Mouse (Mus musculus): ENCODE results near the gene Tmem216. TPM values are rescaled to one million over a fixed set of nuclear protein-coding genes. Genes with fewer than 3 reads are reported as not detected.
A peak's percentile ranks its signal among the peaks of the same experiment; 100 is the strongest.
"Not testable (repeated sequence)": the region's sequence is repeated elsewhere in the genome, so short reads cannot be mapped to it uniquely, and the experiment has no call there.

The Tmem216 gene
- total RNA-seq, 2 experiments from 2014 or later = 9.2 to 11.8 TPM

DNA sequence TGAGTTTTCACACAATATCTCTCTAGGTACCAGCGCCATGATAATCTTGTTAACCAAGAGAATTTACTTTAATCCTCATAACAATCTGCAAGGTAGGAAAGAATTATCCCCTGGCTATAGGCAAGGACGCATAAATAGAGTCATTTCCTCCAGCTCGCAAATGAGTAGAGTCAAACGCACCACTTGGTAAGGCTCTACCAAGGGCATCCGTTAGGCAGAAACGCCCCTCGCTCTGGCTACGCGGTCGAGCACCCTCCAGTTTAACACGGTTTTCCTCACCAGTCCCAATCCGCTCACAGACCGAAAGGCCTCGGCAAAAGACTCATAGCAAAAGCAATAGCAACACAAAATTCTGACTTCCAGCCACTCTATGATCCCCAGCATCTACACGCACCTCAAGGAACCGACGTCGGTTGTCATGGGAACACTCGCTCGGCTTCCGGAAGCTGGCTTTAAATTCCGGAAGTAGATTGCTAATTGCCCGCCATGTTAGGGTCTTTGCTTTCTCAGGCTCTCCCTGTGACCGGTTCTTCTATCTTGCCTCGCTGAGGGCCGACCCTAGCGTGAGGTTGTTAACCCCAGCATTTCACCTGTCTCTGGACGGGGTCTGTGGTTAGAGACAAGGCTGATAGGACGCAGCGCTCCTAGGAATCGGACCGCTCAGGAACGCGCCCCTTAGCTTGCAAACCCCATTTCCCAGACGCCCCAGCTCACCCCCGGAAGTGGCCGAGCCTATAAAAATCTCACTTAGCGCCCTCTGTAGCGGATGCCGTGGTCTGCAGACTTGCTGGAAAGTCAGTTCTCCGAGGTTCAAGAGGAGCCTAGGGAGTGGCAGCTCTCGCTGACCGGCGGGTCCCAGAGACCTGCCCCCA, 20.9 kb upstream of the Tmem216 start, which contains the start of the genes Cyb561a3 and Tmem138:
TSS of gene Cyb561a3 (plus strand) at position 483 of the 872 bp plus-strand sequence.
TSS of gene Tmem138 (minus strand) at position 673 of the 872 bp plus-strand sequence.
- ATAC-seq (replicated peaks; ENCODE audit: low FRiP score, poor library complexity, severe bottlenecking) = peak; percentile 94

DNA sequence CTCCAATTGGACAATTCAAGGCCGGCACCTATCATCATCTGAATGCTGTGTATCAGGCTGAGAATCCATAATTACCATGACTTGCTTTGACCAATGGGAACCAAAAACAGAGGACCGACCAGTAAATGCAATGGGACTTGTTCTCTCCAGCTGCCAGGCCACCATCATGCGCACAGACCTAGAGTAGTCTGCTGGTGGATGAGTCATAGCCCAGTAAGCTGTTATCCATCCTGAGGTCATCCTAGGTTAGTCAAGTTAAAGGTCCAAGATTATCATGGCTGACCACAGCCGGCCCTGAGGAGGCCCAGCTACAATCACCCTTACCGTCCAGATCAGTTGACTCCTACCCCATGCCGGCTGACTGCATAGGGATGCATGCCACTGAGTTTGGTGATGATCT, 13.6 kb upstream of the Tmem216 start:
- ATAC-seq (replicated peaks; ENCODE audit: low FRiP score, poor library complexity, severe bottlenecking) = no peak

DNA sequence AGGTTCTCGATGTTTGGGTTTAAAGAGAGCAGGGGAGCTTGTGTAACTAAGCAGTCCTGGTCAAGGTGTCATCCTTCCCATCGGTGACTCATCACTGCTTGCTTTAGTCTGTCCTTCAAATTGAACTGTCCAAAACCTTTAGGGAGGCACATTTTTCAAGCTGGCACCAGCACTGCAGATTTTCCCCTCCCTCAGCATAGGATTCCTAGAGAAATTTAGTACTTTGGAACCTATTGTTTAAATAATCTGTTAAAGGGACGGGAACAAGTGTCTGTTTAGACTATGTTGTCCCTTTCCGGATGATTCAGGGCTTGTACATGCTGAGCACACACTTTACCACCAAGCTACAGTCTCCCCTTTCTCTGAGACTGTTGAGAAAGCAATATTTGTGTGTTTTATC, 9.2 kb upstream of the Tmem216 start:
- ATAC-seq (replicated peaks; ENCODE audit: low FRiP score, poor library complexity, severe bottlenecking) = no peak

DNA sequence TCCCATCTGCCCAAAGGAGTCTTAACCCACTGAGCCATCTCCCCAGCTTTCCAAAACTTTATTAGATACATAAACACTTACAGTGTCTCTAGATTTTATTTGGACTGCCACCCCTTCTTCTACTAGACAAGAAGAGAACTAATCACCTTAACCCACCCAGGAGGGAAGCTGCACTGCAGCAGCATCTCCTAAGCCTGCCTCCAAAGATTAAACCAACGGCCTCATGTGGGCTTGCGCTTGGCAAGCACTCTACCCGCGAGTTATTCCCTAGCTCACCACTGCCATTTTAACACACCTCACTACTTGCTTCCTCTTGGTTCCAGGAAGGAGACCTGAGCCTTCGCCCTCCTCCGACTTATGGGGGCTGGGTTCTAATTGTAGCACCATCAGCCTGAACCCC, 8.2 kb upstream of the Tmem216 start:
- no peak for ATAC-seq (replicated peaks; ENCODE audit: low FRiP score, poor library complexity, severe bottlenecking)

DNA sequence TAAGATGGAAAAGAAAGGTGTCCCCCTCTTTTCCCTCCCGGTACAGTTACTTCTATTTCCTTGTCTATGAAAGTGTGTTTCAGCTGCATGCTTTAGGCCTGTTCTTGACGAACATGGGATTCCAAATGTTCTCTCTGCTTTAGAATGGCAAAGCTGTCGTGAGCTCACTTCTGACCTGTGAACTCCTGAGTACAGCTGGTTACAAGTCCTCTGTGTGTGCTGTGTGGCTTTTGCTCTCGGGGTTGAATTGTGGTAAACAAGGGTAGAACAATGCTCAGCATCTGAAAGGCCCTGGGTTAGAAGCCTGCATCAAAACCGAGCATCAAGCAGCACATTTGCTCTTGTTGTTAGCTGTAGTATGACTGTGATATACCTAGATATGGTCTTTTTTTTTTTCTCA, 6.3 kb upstream of the Tmem216 start:
- no peak for ATAC-seq (replicated peaks; ENCODE audit: low FRiP score, poor library complexity, severe bottlenecking)

DNA sequence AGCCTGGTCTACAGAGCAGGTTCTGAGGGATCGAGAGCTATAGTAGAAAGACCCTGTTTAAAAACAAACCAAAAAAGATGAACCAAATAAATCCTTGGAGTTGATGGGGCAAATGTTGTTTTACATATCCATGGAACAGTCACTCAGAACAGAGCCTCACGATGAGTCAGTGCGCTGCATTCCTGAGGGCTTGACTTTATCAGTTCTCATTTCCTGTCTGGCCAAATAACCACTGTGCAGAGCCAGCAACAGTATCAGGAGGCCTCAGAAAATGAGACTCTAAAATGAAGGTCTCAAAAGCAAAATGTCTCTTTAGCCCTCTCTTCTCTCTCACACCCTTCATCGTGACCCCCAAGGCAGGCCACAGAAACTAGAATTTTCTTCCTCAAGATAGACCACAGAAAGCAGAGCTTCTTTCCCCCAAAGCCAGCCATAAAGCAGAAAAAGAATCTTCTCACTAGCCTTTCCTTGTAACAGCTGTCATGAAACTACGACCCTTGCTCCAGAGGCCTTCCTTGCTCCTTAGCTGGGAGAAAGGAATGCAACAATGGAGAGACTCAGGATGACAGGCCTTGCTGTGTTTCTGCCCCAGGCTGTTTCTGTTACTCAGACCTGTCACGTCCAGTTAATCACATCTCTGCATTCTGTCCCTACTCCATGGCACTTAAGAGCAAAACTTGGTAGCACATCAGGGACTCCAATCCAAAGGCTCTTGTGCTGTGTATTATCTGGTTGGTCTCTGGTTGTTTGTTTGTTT, 5.7 kb upstream of the Tmem216 start:
- no peak for ATAC-seq (replicated peaks; ENCODE audit: low FRiP score, poor library complexity, severe bottlenecking)

DNA sequence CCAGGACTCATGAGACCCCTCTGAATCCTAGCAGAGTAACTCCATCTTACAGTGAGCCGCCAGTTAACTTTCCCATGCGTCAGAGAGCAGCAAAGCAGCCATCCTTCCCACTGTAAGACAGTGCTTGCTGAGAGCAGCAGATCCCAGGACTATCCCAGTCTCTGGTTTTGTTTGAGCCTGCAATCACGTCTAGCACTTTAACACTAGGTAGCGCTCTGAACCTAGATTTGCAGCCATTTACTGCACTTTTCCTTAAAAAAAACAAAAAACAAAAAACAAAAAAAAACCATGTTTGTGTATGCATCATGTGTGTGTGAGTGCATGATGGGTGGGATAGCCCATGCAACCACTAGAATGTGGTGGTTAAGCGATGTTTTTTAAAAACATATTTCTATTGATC, 4.1 kb upstream of the Tmem216 start:
- ATAC-seq (replicated peaks; ENCODE audit: low FRiP score, poor library complexity, severe bottlenecking) = no peak

DNA sequence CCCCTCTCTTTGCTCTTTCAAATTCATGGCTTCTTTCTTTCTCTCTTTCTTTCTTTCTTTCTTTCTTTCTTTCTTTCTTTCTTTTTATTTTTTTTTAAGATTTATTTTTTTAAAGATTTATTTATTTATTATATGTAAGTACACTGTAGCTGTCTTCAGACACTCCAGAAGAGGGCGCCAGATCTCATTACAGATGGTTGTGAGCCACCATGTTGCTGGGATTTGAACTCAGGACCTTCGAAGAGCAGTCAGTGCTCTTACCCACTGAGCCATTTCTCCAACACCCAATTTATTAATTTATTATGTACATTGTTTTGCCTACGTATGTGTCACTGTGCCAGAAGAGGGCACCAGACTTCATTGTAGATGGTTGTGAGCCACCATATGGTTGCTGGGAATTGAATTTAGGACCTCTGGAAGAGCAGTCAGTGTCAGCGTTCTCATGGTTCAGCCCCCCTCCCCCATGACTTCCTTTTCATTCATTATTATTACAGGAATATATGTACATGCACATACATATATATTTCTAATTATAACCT, 1.9 kb upstream of the Tmem216 start:
- not testable (repeated sequence) for ATAC-seq (replicated peaks; ENCODE audit: low FRiP score, poor library complexity, severe bottlenecking)

DNA sequence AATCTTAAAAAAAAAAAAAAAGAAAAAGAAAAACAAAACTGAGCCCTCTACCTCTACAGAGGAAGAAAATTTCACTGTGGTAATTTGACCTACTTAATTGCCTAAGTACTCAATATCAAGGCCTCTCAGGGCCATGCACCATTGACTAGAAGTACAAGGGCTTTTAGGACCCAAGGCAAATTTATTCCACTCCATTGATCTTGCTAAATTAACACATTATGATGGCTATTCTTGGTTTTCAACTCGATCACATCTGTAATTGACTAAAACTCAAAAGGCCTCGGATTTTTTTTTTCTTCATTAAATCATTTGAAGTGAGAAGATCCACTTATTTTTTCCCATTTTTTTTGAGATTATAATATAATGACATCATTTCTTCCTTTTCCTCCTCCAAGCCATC, 1.4 kb upstream of the Tmem216 start:
- ATAC-seq (replicated peaks; ENCODE audit: low FRiP score, poor library complexity, severe bottlenecking) = no peak

DNA sequence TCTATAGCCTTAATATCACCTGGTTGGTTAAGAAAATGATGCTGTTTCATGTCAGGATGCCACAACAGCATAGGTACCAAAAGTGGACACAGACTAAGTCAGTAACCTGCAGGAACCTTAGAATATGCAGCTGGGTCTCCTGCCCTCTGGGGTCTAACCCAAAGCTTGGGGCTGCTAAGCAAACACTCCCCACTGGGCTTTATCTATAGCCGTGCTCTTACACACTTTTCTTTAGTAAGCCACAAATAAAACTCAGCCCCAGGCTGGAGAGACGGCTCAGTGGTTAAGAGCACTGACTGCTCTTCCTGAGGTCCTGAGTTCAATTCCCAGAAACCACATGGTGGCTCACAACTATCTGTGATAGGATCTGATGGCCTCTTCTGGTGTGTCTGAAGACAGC, 963 bp upstream of the Tmem216 start:
- no peak for ATAC-seq (replicated peaks; ENCODE audit: low FRiP score, poor library complexity, severe bottlenecking)

DNA sequence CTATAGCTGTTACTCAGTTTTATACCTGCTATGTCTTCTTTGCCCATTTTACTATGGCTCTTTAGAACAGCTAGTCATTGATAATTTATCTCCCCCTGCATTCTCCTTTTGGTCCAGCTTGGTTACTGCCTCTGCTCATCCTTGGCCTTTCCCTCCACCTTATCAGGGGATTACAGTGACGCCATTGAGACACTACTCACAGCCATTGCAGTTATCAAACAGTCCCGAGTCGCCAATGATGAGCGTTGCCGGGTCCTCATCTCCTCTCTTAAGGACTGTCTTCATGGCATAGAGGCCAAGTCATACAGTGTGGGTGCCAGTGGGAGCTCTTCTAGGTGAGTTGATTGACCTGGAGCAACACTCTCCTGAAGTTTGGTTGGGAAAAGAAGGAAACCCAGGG, 16.6 kb downstream of the Tmem216 start:
- peak; percentile 70; the same call in 1 of the 2 replicates for ATAC-seq (replicated peaks; ENCODE audit: low FRiP score, poor library complexity, severe bottlenecking)

DNA sequence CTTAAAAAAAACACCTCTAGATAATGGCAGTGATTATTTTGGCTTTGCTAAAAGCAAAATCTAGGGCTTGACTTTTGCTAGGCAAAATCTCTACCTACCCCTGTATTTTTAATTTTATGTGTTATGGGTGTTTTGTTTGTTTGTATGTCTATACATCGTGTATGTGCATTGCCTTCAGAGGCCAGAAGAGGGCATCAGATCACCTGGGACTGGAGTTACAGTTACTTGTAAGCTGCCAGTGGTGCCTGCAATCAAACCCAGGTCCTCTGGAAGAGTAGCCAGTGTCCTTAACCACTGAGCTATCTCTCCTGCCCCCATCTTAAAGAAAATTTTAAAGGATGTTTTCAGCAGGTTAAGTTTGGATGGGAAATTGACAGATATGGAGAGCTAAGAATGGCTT, 26.0 kb downstream of the Tmem216 start:
- no peak for ATAC-seq (replicated peaks; ENCODE audit: low FRiP score, poor library complexity, severe bottlenecking)

DNA sequence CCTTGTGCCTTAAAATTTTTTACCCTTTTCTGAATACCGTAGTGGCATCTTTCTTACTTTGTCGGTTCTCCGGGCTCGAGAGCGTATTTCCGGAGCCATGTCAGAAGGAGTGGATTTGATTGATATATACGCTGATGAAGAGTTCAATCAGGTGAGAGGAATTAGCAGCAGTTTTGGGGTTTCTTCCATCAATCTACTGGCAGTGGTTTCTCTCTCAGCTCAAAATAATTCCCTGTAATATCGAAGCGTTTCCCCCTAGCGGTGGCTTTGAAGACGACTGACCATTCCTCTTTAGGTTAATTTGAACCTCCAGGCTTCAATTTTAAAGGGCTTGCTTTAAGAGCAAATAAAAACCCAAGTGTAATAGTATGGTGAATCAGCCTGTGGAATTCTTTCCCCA, 30.1 kb downstream of the Tmem216 start, which contains the start of gene Sdhaf2:
TSS of gene Sdhaf2 (minus strand) at position 233 of the 400 bp plus-strand sequence.
- peak; percentile 37; the same call in 1 of the 2 replicates for ATAC-seq (replicated peaks; ENCODE audit: low FRiP score, poor library complexity, severe bottlenecking)

DNA sequence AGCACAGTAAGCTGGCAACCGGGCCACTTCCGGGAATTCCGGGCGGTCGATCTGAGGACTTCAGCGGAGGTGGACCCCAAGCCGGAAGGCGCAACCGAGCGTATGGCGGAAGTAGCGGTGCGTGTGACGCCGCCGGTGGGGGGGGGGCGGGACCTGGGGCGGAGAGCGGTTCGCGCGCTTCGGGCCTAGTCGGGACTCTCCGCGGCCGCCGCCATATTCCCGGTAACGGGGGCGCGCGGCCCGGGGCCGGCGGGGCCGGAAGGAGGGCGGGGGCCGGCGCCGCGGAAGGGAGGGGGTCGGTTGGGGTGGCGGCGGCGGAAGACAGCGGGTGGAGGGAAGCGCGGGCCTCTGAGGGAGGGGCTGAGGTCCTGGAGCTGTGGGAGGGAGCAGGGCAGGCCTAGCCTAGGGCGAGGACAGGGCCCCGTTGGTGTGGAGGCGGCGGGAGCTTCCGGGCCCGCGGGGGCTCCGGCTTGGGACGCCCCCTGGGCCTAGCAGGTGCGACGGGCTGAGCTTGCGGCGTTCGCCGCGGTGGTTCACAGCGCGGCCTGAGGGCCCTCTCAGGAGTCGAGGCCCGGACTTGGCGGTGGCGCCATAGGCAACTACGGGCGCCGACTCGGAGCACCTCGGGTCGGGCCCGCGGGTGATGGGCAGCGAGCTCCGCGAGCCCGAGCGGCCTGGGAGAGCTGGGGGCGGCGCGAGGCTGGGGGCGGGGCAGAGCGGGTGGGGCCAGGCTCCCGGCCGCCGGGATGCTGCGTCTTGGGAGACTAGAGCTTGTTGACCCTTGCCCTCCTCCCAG, 30.7 kb downstream of the Tmem216 start, which contains the start of gene Cpsf7:
TSS of gene Cpsf7 (plus strand) at position 161 of the 796 bp plus-strand sequence.
- ATAC-seq (replicated peaks; ENCODE audit: low FRiP score, poor library complexity, severe bottlenecking) = peak; percentile 91

DNA sequence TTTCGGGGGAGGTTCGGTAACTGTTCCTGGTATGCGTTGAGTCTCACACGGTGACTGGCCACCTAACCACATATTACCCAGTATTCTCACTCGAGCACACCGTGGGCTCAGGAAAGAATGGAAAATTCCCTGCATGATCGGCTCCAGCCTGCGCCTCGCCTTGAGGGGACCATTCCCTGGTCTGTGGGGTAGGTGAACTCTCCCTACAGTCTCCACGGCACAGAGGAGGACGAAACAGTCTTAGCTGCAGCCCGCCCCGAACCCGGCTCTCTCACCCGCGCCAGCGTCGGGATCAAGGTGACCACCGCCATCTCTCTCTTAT, 31.3 kb downstream of the Tmem216 start:
- ATAC-seq (replicated peaks; ENCODE audit: low FRiP score, poor library complexity, severe bottlenecking) = peak; percentile 45; the same call in 1 of the 2 replicates

DNA sequence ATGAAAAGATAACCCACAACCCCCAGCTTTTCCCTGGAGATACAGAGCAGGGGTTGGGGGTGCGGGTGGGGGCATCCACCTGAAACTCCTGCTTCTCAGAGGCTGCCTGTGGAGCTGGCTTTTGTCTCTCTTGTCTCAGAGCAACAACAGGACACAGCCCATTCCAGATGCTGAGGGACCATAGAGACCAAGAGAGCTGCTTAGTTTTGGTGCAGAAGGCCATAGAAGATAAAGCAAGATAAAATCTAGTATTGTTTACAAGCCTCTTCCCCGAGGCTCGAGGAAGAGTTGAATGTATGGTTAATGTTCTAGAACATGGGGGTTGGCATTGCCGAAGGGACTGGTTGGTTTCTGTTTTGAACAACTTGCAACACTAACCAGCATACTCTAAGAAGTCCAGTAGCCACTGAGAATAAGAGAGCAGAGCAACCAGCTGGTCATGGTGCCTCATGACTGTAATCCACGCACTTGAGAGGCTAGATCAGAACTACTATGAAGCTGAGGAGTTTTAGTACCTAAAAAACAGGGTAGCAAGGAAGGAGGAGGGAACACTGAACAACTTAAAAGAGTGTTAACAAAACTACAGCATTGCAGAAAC, 32.5 kb downstream of the Tmem216 start:
- ATAC-seq (replicated peaks; ENCODE audit: low FRiP score, poor library complexity, severe bottlenecking) = no peak

DNA sequence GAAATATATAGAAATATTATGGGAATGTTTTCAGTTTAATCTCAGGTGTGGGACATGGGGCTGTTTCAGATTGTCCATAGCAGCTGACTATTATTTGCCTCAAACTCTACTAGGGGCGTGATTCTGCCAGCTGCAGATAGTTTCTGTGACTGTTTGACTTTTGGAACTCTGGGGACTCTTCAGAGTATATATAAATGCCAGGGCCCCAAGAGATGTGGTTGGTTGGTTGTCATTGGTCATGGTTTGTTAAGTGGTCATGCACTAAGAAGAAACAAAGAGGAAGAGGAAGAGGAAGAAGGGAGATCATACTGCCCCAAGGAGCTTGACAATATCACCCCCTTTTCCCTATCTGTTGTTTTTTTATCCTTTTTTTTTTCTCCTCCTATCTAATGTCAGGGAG, 34.1 kb downstream of the Tmem216 start:
- ATAC-seq (replicated peaks; ENCODE audit: low FRiP score, poor library complexity, severe bottlenecking) = no peak

DNA sequence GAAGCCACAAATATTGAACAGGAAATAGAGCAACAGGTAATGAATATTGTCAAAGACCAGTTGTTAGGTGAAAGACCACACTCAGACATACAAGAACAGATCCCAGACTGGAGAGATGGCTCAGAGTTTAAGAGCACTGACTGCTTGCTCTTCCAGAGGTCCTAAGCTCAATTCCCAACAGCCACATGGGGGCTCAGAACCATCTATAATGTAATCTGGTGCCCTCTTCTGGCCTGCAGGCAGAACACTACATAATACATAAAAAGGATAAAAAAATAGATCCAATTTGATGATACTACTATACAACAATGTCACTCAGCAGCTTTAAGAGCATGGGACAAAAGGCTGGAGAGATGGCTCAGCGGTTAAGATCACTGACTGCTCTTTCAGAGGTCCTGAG, 35.7 kb downstream of the Tmem216 start:
- ATAC-seq (replicated peaks; ENCODE audit: low FRiP score, poor library complexity, severe bottlenecking) = no peak

DNA sequence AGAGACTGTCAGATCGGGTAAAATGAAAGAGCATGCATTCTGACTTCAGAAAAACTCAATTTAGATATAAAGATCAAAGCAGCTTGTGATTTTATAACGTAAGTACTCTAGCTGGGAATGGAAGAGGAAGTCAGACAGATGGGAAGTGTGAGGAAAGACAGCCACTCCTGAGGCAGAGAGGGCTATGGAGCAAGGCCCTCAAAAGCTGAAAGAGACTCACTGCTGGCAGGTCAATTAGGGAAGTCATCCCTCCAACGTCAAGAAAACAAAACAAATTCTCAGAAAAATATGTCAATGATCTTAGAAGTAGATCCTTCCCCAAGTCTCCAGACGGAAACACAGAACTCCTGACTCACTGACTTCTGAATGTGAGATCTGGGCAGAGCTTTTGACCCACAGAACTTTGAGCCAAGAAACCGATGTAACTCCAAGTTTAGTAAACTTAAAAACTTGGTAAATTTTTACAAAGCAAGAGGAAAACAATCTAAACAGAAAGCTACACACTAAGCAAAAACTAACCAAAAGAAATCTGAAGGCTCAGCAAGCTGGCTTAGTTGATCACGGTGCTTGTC, 45.2 kb downstream of the Tmem216 start:
- no peak for ATAC-seq (replicated peaks; ENCODE audit: low FRiP score, poor library complexity, severe bottlenecking)

Measured in erythroid progenitor cell, adult 5-6 weeks (primary cell).